Mouse (Mus musculus): Measurements from ENCODE around the gene Eif1. TPM values are rescaled to one million over a fixed set of nuclear protein-coding genes. Genes with fewer than 3 reads are reported as not detected.

Gene Eif1
- total RNA-seq, 2 experiments from 2014 or later: 1,442 to 1,567 TPM

GRCm38 (mm10) chr11:100362209-100362978, 42.7 kb downstream of the Eif1 start:
- TF ChIP-seq CTCF (IDR thresholded peaks at IDR 0.05): peak; percentile 91
- peak; percentile 79 for DNase-seq
- H3K4me3 ChIP-seq: no peak overlapping the region
- intact Hi-C loops (cut with DNase I): loop anchor here (1.0 to 5.0 kb wide), 3 partner anchors 46 to 195 kb away; partner anchors contain the start of gene Klhl11
- no peak overlapping the region; the same call in 1 of the 2 replicates for H3K27ac ChIP-seq

GRCm38 (mm10) chr11:100362979-100363562, 43.4 kb downstream of the Eif1 start:
- peak; percentile 74 for DNase-seq
- Histone ChIP-seq H3K27ac (no peak overlapping the region; the same call in 1 of the 2 replicates), H3K4me3 (no peak overlapping the region)
- TF ChIP-seq CTCF (IDR thresholded peaks at IDR 0.05): peak; percentile 81
- intact Hi-C loops (cut with DNase I): loop anchor here (1.0 to 5.0 kb wide), 3 partner anchors 45 to 194 kb away; partner anchors contain the start of gene Klhl11

- intact Hi-C loops (cut with DNase I): no loop called here
- DNase-seq: no peak
- H3K27ac ChIP-seq: 0 out of 2 replicates have a peak overlapping the region, but pooled peaks have one; percentile 10
- H3K4me3 ChIP-seq: no peak overlapping the region
- TF ChIP-seq CTCF (IDR thresholded peaks at IDR 0.05): no peak
Observed at GRCm38 (mm10) chr11:100369145-100369544, 49.5 kb downstream of the Eif1 start.

- Histone ChIP-seq H3K4me3 (no peak overlapping the region), H3K27ac (peak overlapping the region; percentile 10; the same call in 1 of the 2 replicates)
- no peak for TF ChIP-seq CTCF (IDR thresholded peaks at IDR 0.05)
- intact Hi-C loops (cut with DNase I): no loop called here
- DNase-seq: no peak
Observed at GRCm38 (mm10) chr11:100369822-100370221, 50.1 kb downstream of the Eif1 start.

Other genes starting within 250 kb of the Eif1 start
- gene Krt32, start 231.7 kb upstream of the Eif1 start, total RNA-seq (2021): not detected
- not detected for gene Krt35, start 223.6 kb upstream of the Eif1 start, total RNA-seq (2021)
- not detected for gene Krt36, start 214.3 kb upstream of the Eif1 start, total RNA-seq (2021)
- not detected for gene Krt13, start 198.3 kb upstream of the Eif1 start, total RNA-seq (2021)
- not detected for gene Krt15, start 184.0 kb upstream of the Eif1 start, total RNA-seq (2021)
- under 1 TPM in 1 of 2 experiments, not detected in 1; 0.20 TPM for gene Krt19, start 171.2 kb upstream of the Eif1 start, total RNA-seq (2021)
- not detected for gene Krt9, start 126.6 kb upstream of the Eif1 start, total RNA-seq (2021)
- gene Krt14, start 112.3 kb upstream of the Eif1 start, total RNA-seq (2021): not detected
- not detected for gene Krt16, start 71.0 kb upstream of the Eif1 start, total RNA-seq (2021)
- not detected for gene Krt17, start 58.9 kb upstream of the Eif1 start, total RNA-seq (2021)
- gene Krt42, start 50.0 kb upstream of the Eif1 start, total RNA-seq (2021): not detected
- gene Gast, start 14.5 kb downstream of the Eif1 start, total RNA-seq (2021): not detected
- under 1 TPM in 1 of 2 experiments, not detected in 1; 0.14 TPM for gene Hap1, start 36.2 kb downstream of the Eif1 start, total RNA-seq (2021)
- gene Jup, start 77.9 kb downstream of the Eif1 start, total RNA-seq (2021): 100 to 1,000 TPM in 1 of 2 experiments, 10 to 100 TPM in 1; 68.6 to 104 TPM
- gene P3h4, start 95.0 kb downstream of the Eif1 start, total RNA-seq (2021): 1 to 10 TPM; 2.0 to 4.6 TPM
- gene Fkbp10, start 95.8 kb downstream of the Eif1 start, total RNA-seq (2021): 1 to 10 TPM; 1.9 to 4.5 TPM
- gene Nt5c3b, start 121.9 kb downstream of the Eif1 start, total RNA-seq (2021): 1 to 10 TPM; 6.6 to 8.8 TPM
- gene Klhl10, start 122.0 kb downstream of the Eif1 start, total RNA-seq (2021): under 1 TPM; 0.23 to 0.39 TPM
- 1 to 10 TPM; 4.7 to 4.9 TPM for gene Klhl11, start 152.9 kb downstream of the Eif1 start, total RNA-seq (2021)
- gene Acly, start 208.1 kb downstream of the Eif1 start, total RNA-seq (2021): 10 to 100 TPM; 10.3 to 19.0 TPM
- under 1 TPM; 0.10 to 0.31 TPM for gene Ttc25, start 225.7 kb downstream of the Eif1 start, total RNA-seq (2021)

All from gastrocnemius, adult 2 months (tissue).